Mouse (Mus musculus) MEL (cell line): ENCODE measurements around the gene Mpp5.

Experiments
- EP300 ChIP-seq, 2 experiments: IDR thresholded peaks; 2 replicates each; pipeline ENCODE4 v1.6.1; 2011; ENCODE audit warnings: improper control_type of control experiment in 2 of 2, low read length in 2 of 2, low read depth in 1 of 2, mild to moderate bottlenecking in 1 of 2
- ETS1 ChIP-seq: IDR thresholded peaks from 2 replicates; pipeline ENCODE4 v1.6.1; 2012; ENCODE audit warnings: low read depth, mild to moderate bottlenecking, inconsistent platforms, low read length, improper control_type of control experiment, moderate library complexity
- POLR2AphosphoS2 ChIP-seq: IDR thresholded peaks from 2 replicates; pipeline ENCODE4 v1.6.1; 2011; ENCODE audit warnings: low read length, improper control_type of control experiment

DNA sequence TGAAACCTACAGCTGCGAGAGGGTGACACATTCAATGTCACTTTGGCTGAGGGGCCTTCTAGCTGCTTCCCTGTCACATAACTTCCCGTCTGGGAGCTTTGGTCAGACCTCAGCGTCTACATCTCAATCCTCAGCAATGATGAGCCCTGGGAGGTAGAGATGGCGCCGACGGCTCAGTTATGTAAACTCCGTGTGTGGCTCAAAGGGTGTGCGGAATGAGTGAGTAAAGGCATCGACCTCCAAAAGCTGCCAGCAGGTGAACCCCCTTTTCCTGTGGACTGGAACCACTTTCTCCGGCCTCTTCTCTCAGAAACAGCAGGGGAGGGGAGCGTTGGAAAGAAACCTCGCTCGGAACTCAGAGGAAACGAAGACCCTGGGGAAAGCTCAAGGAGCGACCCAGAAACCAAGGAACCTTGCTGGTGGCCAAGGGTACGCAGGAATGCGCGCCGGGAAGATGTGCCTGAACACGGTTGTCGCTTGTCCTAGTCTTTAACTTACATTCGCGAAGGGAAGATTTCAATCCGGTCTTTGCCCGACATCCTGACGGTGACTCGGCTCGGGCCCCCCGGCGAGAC is 112.3 kb downstream of the Mpp5 start:
- no peak for TF ChIP-seq EP300 (IDR thresholded peaks at IDR 0.05; ENCODE audit: low read depth in 1 of 2, low read length in 2 of 2)
- no peak for TF ChIP-seq POLR2AphosphoS2
- TF ChIP-seq ETS1 = no peak
